Mouse (Mus musculus): ENCODE results near the gene Shh. TPM values are rescaled to one million over a fixed set of nuclear protein-coding genes. Genes with fewer than 3 reads are reported as not detected.
A peak's percentile ranks its signal among the peaks of the same experiment; 100 is the strongest.

Gene Shh
- 0.80 and 1.2 TPM in 2 replicates for polyA plus RNA-seq (2016; fragmentation: Nextera tagmentation; extraction: Ambion mirVana)

- Histone ChIP-seq H3K27ac (no peak within 1 kb of the TSS), H3K36me3 (no peaks in the 10 kb centered on the region), H3K27me3 (ENCODE audit: low read depth, poor library complexity, severe bottlenecking) (peaks cover 100% of the 10 kb centered on the region), H3K9me3 (replicated peaks) (no peaks in the 10 kb centered on the region), H3K4me3 (peak within 1 kb of the TSS; percentile 45), H3K4me1 (peaks cover 41% of the 10 kb centered on the region)
- WGBS: 1% methylated on average over 31 of the region's 31 CpGs
- peak; percentile 50 for DNase-seq (ENCODE audit: low spot score)
Measured at GRCm38 (mm10) chr5:28466760-28467306, at the start of gene Shh. Gene Shh, minus strand, starts transcription at chr5:28467256.

GRCm38 (mm10) chr5:28500792-28501439 lies 33.9 kb upstream of the Shh start:
- H3K4me1 ChIP-seq: no peaks in the 10 kb centered on the region
- WGBS: 71% methylated on average over 4 of the region's 4 CpGs
- H3K36me3 ChIP-seq: no peaks in the 10 kb centered on the region
- no peaks in the 10 kb centered on the region for H3K9me3 ChIP-seq (replicated peaks)
- no peak overlapping the region for H3K4me3 ChIP-seq
- no peak overlapping the region for H3K27ac ChIP-seq
- no peaks in the 10 kb centered on the region for H3K27me3 ChIP-seq (ENCODE audit: low read depth, poor library complexity, severe bottlenecking)
- no peak for DNase-seq (ENCODE audit: low spot score)

DNA sequence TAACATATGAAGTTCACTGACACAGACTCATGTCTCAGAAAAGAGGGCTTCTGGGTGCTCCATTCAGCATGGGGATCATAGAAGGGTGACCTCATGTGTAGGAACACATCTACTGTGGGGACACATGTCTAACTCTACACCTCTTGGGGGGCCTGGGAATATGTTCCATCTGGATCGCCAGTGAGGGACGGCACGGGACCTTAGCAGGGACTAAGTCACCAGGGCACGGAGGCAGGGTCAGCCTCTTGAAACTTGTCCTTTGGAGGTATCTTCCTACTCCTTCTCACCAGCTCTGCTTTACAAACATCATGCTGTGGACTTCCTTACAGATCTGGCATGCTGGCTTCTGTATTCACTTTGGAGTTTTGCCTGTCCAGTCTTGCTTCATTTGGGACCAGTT lies 31.8 kb upstream of the Shh start:
- DNase-seq (ENCODE audit: low spot score): no peak
- Histone ChIP-seq H3K4me3 (no peak overlapping the region), H3K27ac (no peak overlapping the region), H3K27me3 (ENCODE audit: low read depth, poor library complexity, severe bottlenecking) (no peaks in the 10 kb centered on the region), H3K4me1 (no peaks in the 10 kb centered on the region), H3K9me3 (replicated peaks) (no peaks in the 10 kb centered on the region), H3K36me3 (no peaks in the 10 kb centered on the region)
- WGBS: 89% methylated on average over 4 of the region's 4 CpGs

- Histone ChIP-seq H3K36me3 (no peaks in the 10 kb centered on the region), H3K27ac (no peak overlapping the region), H3K27me3 (ENCODE audit: low read depth, poor library complexity, severe bottlenecking) (no peaks in the 10 kb centered on the region), H3K4me3 (no peak overlapping the region), H3K4me1 (no peaks in the 10 kb centered on the region), H3K9me3 (replicated peaks) (no peaks in the 10 kb centered on the region)
- 94% methylated on average over 3 of the region's 3 CpGs for WGBS
- no peak for DNase-seq (ENCODE audit: low spot score)
Measured at GRCm38 (mm10) chr5:28495712-28496650, 28.9 kb upstream of the Shh start.

GRCm38 (mm10) chr5:28493550-28493949 lies 26.5 kb upstream of the Shh start:
- Histone ChIP-seq H3K4me1 (no peaks in the 10 kb centered on the region), H3K27ac (no peak overlapping the region), H3K27me3 (ENCODE audit: low read depth, poor library complexity, severe bottlenecking) (no peaks in the 10 kb centered on the region), H3K9me3 (replicated peaks) (no peaks in the 10 kb centered on the region), H3K36me3 (no peaks in the 10 kb centered on the region), H3K4me3 (no peak overlapping the region)
- no peak for DNase-seq (ENCODE audit: low spot score)
- whole genome bisulfite sequencing: 68% methylated on average over 3 of the region's 3 CpGs

GRCm38 (mm10) chr5:28482991-28483390 lies 15.9 kb upstream of the Shh start:
- no peak for DNase-seq (ENCODE audit: low spot score)
- H3K27me3 ChIP-seq (ENCODE audit: low read depth, poor library complexity, severe bottlenecking): no peaks in the 10 kb centered on the region
- H3K36me3 ChIP-seq: no peaks in the 10 kb centered on the region
- H3K9me3 ChIP-seq (replicated peaks): no peaks in the 10 kb centered on the region
- 76% methylated on average over 3 of the region's 3 CpGs for WGBS
- H3K4me3 ChIP-seq: no peak overlapping the region
- H3K4me1 ChIP-seq: no peaks in the 10 kb centered on the region
- no peak overlapping the region for H3K27ac ChIP-seq

GRCm38 (mm10) chr5:28481730-28482129 lies 14.7 kb upstream of the Shh start:
- Histone ChIP-seq H3K27ac (no peak overlapping the region), H3K27me3 (ENCODE audit: low read depth, poor library complexity, severe bottlenecking) (no peaks in the 10 kb centered on the region), H3K4me1 (no peaks in the 10 kb centered on the region), H3K4me3 (no peak overlapping the region), H3K9me3 (replicated peaks) (no peaks in the 10 kb centered on the region), H3K36me3 (no peaks in the 10 kb centered on the region)
- WGBS: 78% methylated on average over 2 of the region's 2 CpGs
- no peak for DNase-seq (ENCODE audit: low spot score)

- WGBS: 67% methylated on average over 10 of the region's 10 CpGs
- no peaks in the 10 kb centered on the region for H3K4me1 ChIP-seq
- no peaks in the 10 kb centered on the region for H3K36me3 ChIP-seq
- H3K27ac ChIP-seq: no peak overlapping the region
- no peaks in the 10 kb centered on the region for H3K9me3 ChIP-seq (replicated peaks)
- H3K27me3 ChIP-seq (ENCODE audit: low read depth, poor library complexity, severe bottlenecking): peaks cover 1% of the 10 kb centered on the region; the same call in 1 of the 2 replicates
- DNase-seq (ENCODE audit: low spot score): no peak
- H3K4me3 ChIP-seq: no peak overlapping the region
Measured at GRCm38 (mm10) chr5:28476389-28477379, 9.6 kb upstream of the Shh start.

GRCm38 (mm10) chr5:28473556-28473955 lies 6.5 kb upstream of the Shh start:
- Histone ChIP-seq H3K27ac (no peak overlapping the region), H3K4me1 (peaks cover 5% of the 10 kb centered on the region; the same call in 1 of the 2 replicates), H3K4me3 (no peak overlapping the region), H3K27me3 (ENCODE audit: low read depth, poor library complexity, severe bottlenecking) (peaks cover 32% of the 10 kb centered on the region), H3K36me3 (no peaks in the 10 kb centered on the region), H3K9me3 (replicated peaks) (no peaks in the 10 kb centered on the region)
- 94% methylated on average over 5 of the region's 5 CpGs for WGBS
- DNase-seq (ENCODE audit: low spot score): no peak

DNA sequence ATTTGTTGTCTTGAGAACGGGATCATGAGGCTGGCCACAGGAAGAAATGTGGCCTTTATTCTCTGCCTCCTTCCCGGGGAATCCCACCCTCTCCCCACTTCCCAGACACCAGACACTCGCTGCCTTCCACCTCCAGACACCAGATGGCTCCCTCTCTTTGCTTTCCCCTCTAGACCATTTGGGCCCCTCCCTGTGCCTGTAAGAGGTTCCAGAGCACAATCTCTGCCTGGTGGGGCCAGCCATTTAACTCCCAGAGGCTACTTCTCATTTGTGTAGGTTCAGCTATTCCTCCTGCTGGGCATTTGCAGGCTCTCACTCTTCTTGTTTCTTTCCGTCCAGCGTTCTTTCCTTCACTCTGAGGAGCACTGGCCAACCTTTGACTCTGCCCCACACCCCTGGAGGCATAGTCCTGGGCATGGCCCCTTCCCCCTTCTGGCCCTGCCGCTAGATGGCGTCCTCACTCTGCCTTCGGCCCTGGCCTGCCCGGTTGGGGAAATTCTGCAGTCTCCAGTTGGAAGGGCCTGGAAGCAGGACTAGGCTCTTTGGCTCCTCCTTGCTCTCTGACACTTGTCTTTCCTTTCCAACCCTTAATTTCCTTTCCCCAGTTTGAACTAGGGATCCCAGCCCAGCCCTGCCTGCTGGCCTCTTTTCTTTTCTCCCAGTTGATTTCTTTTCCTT lies 2.6 kb upstream of the Shh start:
- Histone ChIP-seq H3K27ac (no peak overlapping the region), H3K36me3 (no peaks in the 10 kb centered on the region), H3K4me3 (no peak overlapping the region), H3K4me1 (peaks cover 21% of the 10 kb centered on the region), H3K9me3 (replicated peaks) (no peaks in the 10 kb centered on the region), H3K27me3 (ENCODE audit: low read depth, poor library complexity, severe bottlenecking) (peaks cover 71% of the 10 kb centered on the region)
- WGBS: 4% methylated on average over 9 of the region's 9 CpGs
- DNase-seq (ENCODE audit: low spot score): peak; percentile 76

DNA sequence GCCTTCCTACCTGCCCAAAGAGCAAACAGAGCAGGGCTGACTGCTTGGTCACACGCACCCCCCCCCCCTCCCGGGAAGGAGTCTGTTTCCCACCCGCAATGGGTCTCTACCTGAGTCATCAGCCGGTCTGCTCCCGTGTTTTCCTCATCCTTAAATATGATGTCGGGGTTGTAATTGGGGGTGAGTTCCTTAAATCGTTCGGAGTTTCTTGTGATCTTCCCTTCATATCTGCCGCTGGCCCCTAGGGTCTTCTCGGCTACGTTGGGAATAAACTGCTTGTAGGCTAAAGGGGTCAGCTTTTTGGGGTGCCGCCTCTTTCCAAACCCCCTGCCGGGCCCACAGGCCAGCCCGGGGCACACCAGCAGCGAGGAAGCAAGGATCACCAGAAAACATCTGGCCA lies 705 bp downstream of the Shh start:
- no peak for DNase-seq (ENCODE audit: low spot score)
- WGBS: 2% methylated on average over 15 of the region's 15 CpGs
- Histone ChIP-seq H3K36me3 (no peaks in the 10 kb centered on the region), H3K4me3 (peak overlapping the region; percentile 45), H3K27me3 (ENCODE audit: low read depth, poor library complexity, severe bottlenecking) (peaks cover 100% of the 10 kb centered on the region), H3K4me1 (peaks cover 41% of the 10 kb centered on the region), H3K27ac (no peak overlapping the region), H3K9me3 (replicated peaks) (no peaks in the 10 kb centered on the region)

GRCm38 (mm10) chr5:28465526-28465925 lies 1.5 kb downstream of the Shh start:
- Histone ChIP-seq H3K27me3 (ENCODE audit: low read depth, poor library complexity, severe bottlenecking) (peaks cover 100% of the 10 kb centered on the region), H3K4me1 (peaks cover 47% of the 10 kb centered on the region), H3K36me3 (no peaks in the 10 kb centered on the region), H3K27ac (no peak overlapping the region), H3K9me3 (replicated peaks) (no peaks in the 10 kb centered on the region), H3K4me3 (peak overlapping the region; percentile 57)
- WGBS: 1% methylated on average over 18 of the region's 18 CpGs
- peak; percentile 44 for DNase-seq (ENCODE audit: low spot score)

All from limb, embryonic 10.5 days (tissue).